Mouse (Mus musculus): ENCODE results near the gene Rasl2-9.

DNA sequence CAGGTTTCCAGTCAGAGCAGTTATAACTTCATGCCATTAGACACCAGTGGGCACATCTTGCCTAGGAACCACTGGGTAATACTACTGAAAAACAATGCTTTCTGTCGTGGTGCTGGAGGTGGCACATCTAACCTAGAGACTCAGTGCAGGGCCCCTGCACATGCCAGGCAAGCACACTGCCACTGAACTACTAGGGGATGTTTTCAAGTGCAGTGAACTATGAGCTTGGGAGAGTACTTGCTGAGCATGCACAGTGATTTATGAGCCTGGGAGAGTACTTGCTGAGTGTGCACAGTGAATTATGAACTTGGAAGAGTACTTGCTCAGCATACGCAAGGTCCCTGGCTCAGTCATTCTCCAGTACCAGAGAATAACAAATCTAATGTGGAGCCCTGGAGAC is 23.2 kb downstream of the Rasl2-9 start:
- TF ChIP-seq POLR2A (IDR thresholded peaks at IDR 0.05; ENCODE audit: borderline replicate concordance, low read depth, low read length) (no peak), CTCF (IDR thresholded peaks at IDR 0.05; ENCODE audit: low read depth, low read length) (no peak)

Measured in bone marrow macrophage, adult 2 months (primary cell).